11 mouse cellular contexts compared by ENCODE assay signal in the genomic region with DNA sequence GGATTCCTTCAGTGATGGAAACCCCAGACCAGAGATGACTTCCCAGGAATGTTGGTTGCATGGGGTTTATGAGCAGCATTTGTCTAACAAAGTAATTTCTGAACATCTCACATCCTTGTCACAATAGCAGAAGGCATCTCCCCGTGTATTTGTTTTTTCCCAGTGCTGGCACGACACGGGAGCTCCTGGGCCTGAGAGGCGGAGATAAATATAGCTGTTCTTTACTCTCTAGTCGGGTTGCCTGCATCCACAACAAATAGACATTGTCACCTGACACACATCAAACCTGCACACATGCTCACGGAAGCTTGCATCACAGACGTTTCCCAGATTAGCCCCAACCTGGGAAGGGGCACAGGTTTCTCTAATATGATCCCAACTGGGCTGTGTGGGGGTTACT.
"Had no signal": no experiment of that assay in that cellular context is flagged by ENCODE, and none has a peak within 500 bp of the region (broad histone marks: within the 10 kb centered on the region; RNA-seq: fewer than 3 reads in every experiment).

No protein-coding gene starts in this region.

- DNase-seq: retina, postnatal 1 day; right cerebral cortex, postnatal 14 days; right cerebral cortex, postnatal 25 days; right cerebral cortex, postnatal 4 days; spleen, adult 18-20 months; thymus, adult 18-20 months; thymus, adult 2 months; thymus, postnatal 14 days; thymus, postnatal 25 days; thymus, postnatal 36 days; thymus, postnatal 4 days had no signal
